Mouse (Mus musculus) adrenal gland, postnatal 4 days (tissue): ENCODE measurements around the gene Slc12a8. TPM values are rescaled to one million over a fixed set of nuclear protein-coding genes. Genes with fewer than 3 reads are reported as not detected.

Experiments used
- DNase-seq, 2 experiments: peaks; one replicate each; pipeline ENCODE4 v3.0.0; 2021 to 2022; ENCODE audit warnings: low spot score in 2 of 2, mixed read lengths in 2 of 2
- total RNA-seq, 2 experiments: library from RNA; stranded (reverse); gene quantifications; 2 replicates each; pipeline ENCODE4 v1.2.3; 2021

Gene Slc12a8
- total RNA-seq, 2 experiments from 2014 or later: 2.4 to 2.6 TPM

GRCm38 (mm10) chr16:33537499-33538225 is 20.5 kb downstream of the Slc12a8 start:
- no peak for DNase-seq

GRCm38 (mm10) chr16:33544346-33544745 is 27.2 kb downstream of the Slc12a8 start:
- no peak for DNase-seq

- no peak for DNase-seq
Observed at GRCm38 (mm10) chr16:33545530-33545929, 28.4 kb downstream of the Slc12a8 start.

GRCm38 (mm10) chr16:33553689-33554342 is 36.7 kb downstream of the Slc12a8 start:
- DNase-seq: no peak

- DNase-seq: no peak
Observed at GRCm38 (mm10) chr16:33558121-33558520, 41.0 kb downstream of the Slc12a8 start.

- peak; percentile 55 to 78 for DNase-seq
Observed at GRCm38 (mm10) chr16:33560281-33560680, 43.2 kb downstream of the Slc12a8 start.

- DNase-seq: no peak
Observed at GRCm38 (mm10) chr16:33561308-33562009, 44.3 kb downstream of the Slc12a8 start.

- DNase-seq: no peak
Observed at GRCm38 (mm10) chr16:33562874-33563537, 45.9 kb downstream of the Slc12a8 start.

- no peak for DNase-seq
Observed at GRCm38 (mm10) chr16:33563538-33564013, 46.4 kb downstream of the Slc12a8 start.

- DNase-seq: no peak
Observed at GRCm38 (mm10) chr16:33566467-33566866, 49.3 kb downstream of the Slc12a8 start.

- DNase-seq: no peak
Observed at GRCm38 (mm10) chr16:33567736-33568135, 50.6 kb downstream of the Slc12a8 start.

GRCm38 (mm10) chr16:33568269-33569016 is 51.3 kb downstream of the Slc12a8 start:
- DNase-seq: no peak

GRCm38 (mm10) chr16:33572646-33573045 is 55.5 kb downstream of the Slc12a8 start:
- no peak for DNase-seq

GRCm38 (mm10) chr16:33573703-33574102 is 56.6 kb downstream of the Slc12a8 start:
- DNase-seq: no peak

- DNase-seq: no peak
Observed at GRCm38 (mm10) chr16:33575728-33576127, 58.6 kb downstream of the Slc12a8 start.

GRCm38 (mm10) chr16:33576271-33577189 is 59.4 kb downstream of the Slc12a8 start:
- no peak for DNase-seq

GRCm38 (mm10) chr16:33578462-33578861 is 61.3 kb downstream of the Slc12a8 start:
- no peak for DNase-seq

- DNase-seq: no peak
Observed at GRCm38 (mm10) chr16:33580331-33580730, 63.2 kb downstream of the Slc12a8 start.

GRCm38 (mm10) chr16:33580736-33581241 is 63.7 kb downstream of the Slc12a8 start:
- DNase-seq: no peak
